Mouse (Mus musculus) hindbrain, embryonic 11.5 days (tissue): Measurements from ENCODE around the gene Fads1. TPM values are rescaled to one million over a fixed set of nuclear protein-coding genes. Genes with fewer than 3 reads are reported as not detected.
A peak's percentile ranks its signal among the peaks of the same experiment; 100 is the strongest.

Source experiments
- ATAC-seq: fragments of 200-750 bp; cut with Nextera tagmentation; 2 replicates; pipeline ENCODE4 v1.8.0; 2017; ENCODE audit warnings: mild to moderate bottlenecking, moderate TSS enrichment, moderate library complexity; ENCODE audit not compliant: low FRiP score
- DNase-seq: peaks from one replicate; pipeline ENCODE4 v3.0.0-alpha.2; 2015; ENCODE audit warnings: low spot score
- H3K27ac ChIP-seq: fragments of 300-500 bp; sonication (generic); 2 replicates; pipeline ENCODE4 v1.5.1; 2014; ENCODE audit warnings: mild to moderate bottlenecking, low read depth, low read length
- H3K27me3 ChIP-seq: fragments of 300-500 bp; sonication (generic); 2 replicates; pipeline ENCODE4 v1.6.1; 2014; ENCODE audit warnings: mild to moderate bottlenecking, low read length, moderate library complexity, mixed read lengths; ENCODE audit not compliant: control insufficient read depth, insufficient read depth
- H3K36me3 ChIP-seq: fragments of 300-500 bp; sonication (generic); 2 replicates; pipeline ENCODE4 v1.6.1; 2014; ENCODE audit warnings: mild to moderate bottlenecking, low read length, moderate library complexity, mixed read lengths; ENCODE audit not compliant: control insufficient read depth, insufficient read depth
- H3K4me1 ChIP-seq: fragments of 300-500 bp; sonication (generic); replicated peaks from 2 replicates; pipeline ENCODE4 v1.6.1; 2014; ENCODE audit warnings: low read length, mixed read lengths; ENCODE audit not compliant: control insufficient read depth, insufficient read depth
- H3K4me2 ChIP-seq: fragments of 300-500 bp; sonication (generic); replicated peaks from 2 replicates; pipeline ENCODE4 v1.6.1; 2014; ENCODE audit warnings: mild to moderate bottlenecking, low read depth, low read length
- H3K4me3 ChIP-seq: fragments of 300-500 bp; sonication (generic); 2 replicates; pipeline ENCODE4 v1.5.1; 2014; ENCODE audit warnings: low read depth, low read length
- H3K9ac ChIP-seq: fragments of 300-500 bp; sonication (generic); 2 replicates; pipeline ENCODE4 v1.6.1; 2014; ENCODE audit warnings: low read depth, low read length
- H3K9me3 ChIP-seq: fragments of 300-500 bp; sonication (generic); 2 replicates; pipeline ENCODE4 v1.6.1; 2016; ENCODE audit warnings: low read length; ENCODE audit not compliant: control insufficient read depth
- WGBS: fragments of 180-500 bp; shearing (Covaris S2); extraction: QIAGEN DNeasy Blood & Tissue Kit; methylation state at CpG from one replicate; pipeline ENCODE4 v1.1.7; 2014; 5-methylcytosine and 5-hydroxymethylcytosine counted together
- polyA plus RNA-seq: library from polyadenylated mRNA; unstranded; fragments of >200 nt; fragmentation: Nextera tagmentation; extraction: Ambion mirVana; gene quantifications from 2 replicates; pipeline ENCODE4 v1.2.1, GENCODE M21; 2014

Gene Fads1
- polyA plus RNA-seq, 1 experiment from 2014 or later = 139 TPM

DNA sequence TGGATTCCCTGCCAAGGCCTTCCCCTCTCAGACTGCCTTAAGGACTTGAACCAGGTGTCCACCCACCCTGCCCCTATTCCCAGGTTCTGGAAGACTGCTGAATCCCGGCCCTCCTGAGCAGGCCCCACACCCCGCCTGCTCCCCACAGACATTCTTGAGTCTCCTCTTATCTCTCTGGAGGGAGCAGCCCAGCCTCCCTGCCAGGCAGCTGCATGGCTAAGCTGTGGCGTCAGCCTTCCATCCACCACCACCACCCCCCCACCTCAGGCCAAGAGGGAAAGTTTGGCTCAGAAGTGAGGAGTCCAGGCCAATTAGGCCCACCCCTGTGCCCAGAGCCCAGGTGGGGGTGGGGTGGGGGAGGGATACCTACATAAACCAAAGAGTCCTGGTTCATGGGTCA, 55.8 kb downstream of the Fads1 start:
- H3K4me2 ChIP-seq = no peak overlapping the region
- H3K4me3 ChIP-seq = no peak overlapping the region
- DNase-seq = no peak
- no peaks in the 10 kb centered on the region; the same call in 1 of the 2 replicates for H3K27me3 ChIP-seq
- WGBS = 66% methylated on average over 3 of the region's 3 CpGs
- no peak overlapping the region for H3K9ac ChIP-seq
- peaks cover 8% of the 10 kb centered on the region for H3K4me1 ChIP-seq
- H3K36me3 ChIP-seq = no peaks in the 10 kb centered on the region
- no peak for ATAC-seq
- no peak overlapping the region for H3K27ac ChIP-seq
- H3K9me3 ChIP-seq = no peaks in the 10 kb centered on the region

- Histone ChIP-seq H3K4me3 (no peak overlapping the region), H3K27me3 (no peaks in the 10 kb centered on the region; the same call in 1 of the 2 replicates), H3K4me2 (no peak overlapping the region), H3K36me3 (no peaks in the 10 kb centered on the region), H3K9ac (no peak overlapping the region), H3K4me1 (peaks cover 8% of the 10 kb centered on the region), H3K9me3 (no peaks in the 10 kb centered on the region), H3K27ac (no peak overlapping the region)
- WGBS = 42% methylated on average over 2 of the region's 2 CpGs
- no peak for DNase-seq
- ATAC-seq = no peak
Measured at GRCm38 (mm10) chr19:10239419-10239818, 56.7 kb downstream of the Fads1 start.

DNA sequence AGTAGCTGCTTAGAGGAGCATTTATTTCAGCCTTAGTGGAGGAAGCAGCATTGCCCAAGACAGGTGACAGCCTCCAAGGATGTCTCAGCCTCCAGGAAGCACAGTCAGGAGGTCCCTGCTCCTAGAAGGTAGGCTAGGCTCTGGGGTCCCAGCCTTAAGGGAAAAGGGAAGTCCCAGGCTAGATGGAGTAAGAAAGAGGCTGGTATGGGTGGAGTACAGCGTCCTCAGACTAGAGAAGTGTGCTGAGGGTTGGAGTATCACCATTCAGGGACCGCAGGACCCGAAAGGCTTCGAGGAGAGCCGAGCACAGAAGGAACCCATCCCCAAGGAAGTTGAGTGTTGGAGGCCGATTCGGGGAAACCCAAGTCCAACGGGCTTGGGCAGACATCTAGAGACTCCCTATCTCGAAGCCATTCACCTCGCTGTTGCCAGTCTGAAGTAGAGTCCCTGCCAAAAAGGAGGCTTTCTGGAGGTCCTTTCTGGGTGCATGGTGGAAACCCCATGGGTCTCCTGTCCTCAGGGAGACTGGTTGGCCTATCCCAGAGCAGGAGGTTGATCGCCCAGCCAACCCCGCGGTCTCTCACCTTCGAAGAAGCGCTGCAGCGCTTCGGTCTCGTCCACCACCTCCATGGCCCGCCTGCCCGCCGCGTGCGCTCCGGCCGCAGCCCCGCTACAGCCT, 57.4 kb downstream of the Fads1 start:
- Histone ChIP-seq H3K9ac (peak overlapping the region; percentile 47), H3K4me2 (peak overlapping the region; percentile 83), H3K27ac (no peak overlapping the region), H3K9me3 (no peaks in the 10 kb centered on the region), H3K4me3 (peak overlapping the region; percentile 41), H3K4me1 (peaks cover 8% of the 10 kb centered on the region), H3K36me3 (no peaks in the 10 kb centered on the region), H3K27me3 (no peaks in the 10 kb centered on the region; the same call in 1 of the 2 replicates)
- WGBS = 4% methylated on average over 26 of the region's 26 CpGs
- DNase-seq (no peak), ATAC-seq (no peak)

DNA sequence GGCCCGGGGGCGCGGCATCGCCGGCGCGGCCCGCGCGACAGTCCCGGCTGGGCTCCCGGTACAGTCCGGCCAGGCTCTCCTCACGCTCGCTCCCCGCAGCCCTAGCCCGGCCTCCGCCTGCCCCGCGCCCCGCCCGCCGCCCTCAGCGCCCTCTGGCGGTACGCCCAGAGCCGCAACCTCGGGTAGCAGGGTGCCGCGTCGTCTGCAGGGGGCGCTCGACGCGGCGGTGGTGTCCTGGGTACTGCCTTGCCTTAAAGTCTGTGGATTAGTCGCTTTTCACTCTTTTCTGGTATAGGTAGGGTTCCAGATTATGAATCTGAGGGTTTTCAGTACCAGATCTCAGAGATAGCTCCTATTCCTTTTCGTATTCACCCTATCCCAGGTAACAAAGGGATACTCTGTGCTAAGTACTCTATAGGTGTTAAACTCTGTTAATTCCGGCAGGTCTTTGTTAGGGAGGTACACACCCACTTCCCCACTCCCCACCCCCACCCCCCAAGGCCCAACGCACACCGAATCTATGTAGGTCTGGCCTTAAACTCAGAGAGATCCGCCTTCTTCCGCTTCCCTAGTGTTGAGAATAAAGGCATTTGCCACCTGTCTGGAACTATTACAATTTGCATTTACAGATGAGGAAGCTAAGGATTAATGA, 58.1 kb downstream of the Fads1 start, which contains the start of gene Myrf:
Gene Myrf (minus strand): TSS at position 95 of the 652 bp plus-strand sequence.
- Histone ChIP-seq H3K9ac (peak within 1 kb of the TSS; percentile 47), H3K27ac (no peak within 1 kb of the TSS), H3K9me3 (no peaks in the 10 kb centered on the region), H3K4me2 (peak within 1 kb of the TSS; percentile 83), H3K27me3 (no peaks in the 10 kb centered on the region; the same call in 1 of the 2 replicates), H3K4me3 (peak within 1 kb of the TSS; percentile 41), H3K4me1 (peaks cover 8% of the 10 kb centered on the region), H3K36me3 (no peaks in the 10 kb centered on the region)
- DNase-seq (peak; percentile 90), ATAC-seq (peak; percentile 82)
- 14% methylated on average over 23 of the region's 43 CpGs for WGBS

GRCm38 (mm10) chr19:10242916-10243315, 60.2 kb downstream of the Fads1 start:
- ATAC-seq (no peak), DNase-seq (peak; percentile 48)
- no peaks in the 10 kb centered on the region for H3K9me3 ChIP-seq
- H3K36me3 ChIP-seq = no peaks in the 10 kb centered on the region
- no peaks in the 10 kb centered on the region; the same call in 1 of the 2 replicates for H3K27me3 ChIP-seq
- H3K4me3 ChIP-seq = no peak overlapping the region
- WGBS = 3% methylated on average over 8 of the region's 8 CpGs
- no peak overlapping the region for H3K4me2 ChIP-seq
- H3K9ac ChIP-seq = no peak overlapping the region
- peaks cover 8% of the 10 kb centered on the region for H3K4me1 ChIP-seq
- peak overlapping the region; percentile 10; the same call in 1 of the 2 replicates for H3K27ac ChIP-seq

DNA sequence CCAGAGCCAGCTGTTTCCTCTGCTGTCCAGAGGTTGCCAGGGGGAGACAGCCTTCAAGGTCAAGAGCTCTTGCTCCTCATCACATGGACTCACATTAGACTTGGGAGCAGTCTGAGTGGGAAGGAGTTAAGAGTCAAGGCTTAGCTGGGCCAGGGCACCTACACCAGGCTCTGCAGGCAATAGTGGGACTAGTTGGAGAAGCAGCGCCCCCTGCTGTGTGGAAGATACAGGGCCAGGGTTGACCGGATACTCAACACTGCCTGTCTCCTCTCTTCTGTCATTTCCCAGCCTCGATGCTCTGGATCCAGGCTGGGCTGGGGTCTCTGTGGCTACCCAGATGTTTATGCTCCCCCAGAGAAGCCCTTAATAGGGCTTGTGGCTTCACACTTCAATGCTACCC, 61.5 kb downstream of the Fads1 start:
- H3K9me3 ChIP-seq = no peaks in the 10 kb centered on the region
- no peak overlapping the region for H3K4me2 ChIP-seq
- DNase-seq (peak; percentile 56), ATAC-seq (no peak)
- no peaks in the 10 kb centered on the region for H3K36me3 ChIP-seq
- WGBS = 21% methylated on average over 3 of the region's 3 CpGs
- H3K27ac ChIP-seq = no peak overlapping the region
- no peak overlapping the region for H3K9ac ChIP-seq
- peaks cover 8% of the 10 kb centered on the region for H3K4me1 ChIP-seq
- no peak overlapping the region for H3K4me3 ChIP-seq
- H3K27me3 ChIP-seq = no peaks in the 10 kb centered on the region; the same call in 1 of the 2 replicates

Other genes starting within 250 kb of the Fads1 start
- 1,301 and 1,416 TPM in 2 replicates for gene Fth1, start 202.3 kb upstream of the Fads1 start, polyA plus RNA-seq
- gene Best1, start 181.3 kb upstream of the Fads1 start, polyA plus RNA-seq = 0.91 and 1.1 TPM in 2 replicates
- gene Rab3il1, start 181.2 kb upstream of the Fads1 start, polyA plus RNA-seq = 35.7 and 35.9 TPM in 2 replicates
- 5.7 and 5.8 TPM in 2 replicates for gene Fads3, start 141.3 kb upstream of the Fads1 start, polyA plus RNA-seq
- 62.9 and 63.9 TPM in 2 replicates for gene Fads2, start 81.1 kb upstream of the Fads1 start, polyA plus RNA-seq
- 349 and 363 TPM in 2 replicates for gene Tmem258, start 21.1 kb downstream of the Fads1 start, polyA plus RNA-seq
- 80.1 and 96.5 TPM in 2 replicates for gene Fen1, start 21.3 kb downstream of the Fads1 start, polyA plus RNA-seq
- gene Myrf, start 57.9 kb downstream of the Fads1 start, polyA plus RNA-seq = 1.3 and 1.6 TPM in 2 replicates
- gene Dagla, start 122.0 kb downstream of the Fads1 start, polyA plus RNA-seq = 1.5 and 1.8 TPM in 2 replicates
- gene Syt7, start 206.2 kb downstream of the Fads1 start, polyA plus RNA-seq = 2.1 and 2.4 TPM in 2 replicates